Mouse (Mus musculus) bone marrow, adult 2 months (tissue): ENCODE results near the gene Rif1. TPM values are rescaled to one million over a fixed set of nuclear protein-coding genes. Genes with fewer than 3 reads are reported as not detected.

Experiments
- H3K27ac ChIP-seq: fragments of 200-500 bp; 2 replicates; pipeline ENCODE4 v1.5.1; 2012; ENCODE audit warnings: low read depth, mild to moderate bottlenecking, control low read depth, inconsistent platforms, low read length; ENCODE audit not compliant: control insufficient read depth, poor library complexity, insufficient read depth
- H3K4me1 ChIP-seq: fragments of 200-500 bp; 2 replicates; pipeline ENCODE4 v1.6.1; 2011; ENCODE audit warnings: low read length; ENCODE audit not compliant: control insufficient read depth, insufficient read depth
- H3K4me3 ChIP-seq: fragments of 200-500 bp; replicated peaks from 2 replicates; pipeline ENCODE3; 2011; ENCODE audit warnings: mild to moderate bottlenecking, low read depth, low read length, control low read depth; ENCODE audit not compliant: control insufficient read depth
- CTCF ChIP-seq: fragments of 200-500 bp; IDR thresholded peaks from 2 replicates; pipeline ENCODE4 v1.5.1; 2011; ENCODE audit warnings: low read length, control low read depth; ENCODE audit not compliant: control insufficient read depth, insufficient read depth
- POLR2A ChIP-seq: fragments of 200-500 bp; IDR thresholded peaks from 2 replicates; pipeline ENCODE4 v1.6.1; 2011; ENCODE audit warnings: low read depth, mild to moderate bottlenecking, control low read depth, low read length, borderline replicate concordance; ENCODE audit not compliant: control insufficient read depth
- WGBS: fragments of 180-500 bp; shearing (Covaris S2); methylation state at CpG from one replicate; pipeline ENCODE4 v1.1.7; 2018; 5-methylcytosine and 5-hydroxymethylcytosine counted together
- polyA plus RNA-seq: library from polyadenylated mRNA; stranded (reverse); fragments of >200 nt; gene quantifications from 2 replicates; pipeline ENCODE4 v1.2.4, GENCODE M21; 2011; ENCODE audit warnings: low replicate concordance; ENCODE audit not compliant: missing spikeins, insufficient read depth, insufficient read length

Rif1 gene
- polyA plus RNA-seq, 1 experiment, result 15.2 TPM

DNA sequence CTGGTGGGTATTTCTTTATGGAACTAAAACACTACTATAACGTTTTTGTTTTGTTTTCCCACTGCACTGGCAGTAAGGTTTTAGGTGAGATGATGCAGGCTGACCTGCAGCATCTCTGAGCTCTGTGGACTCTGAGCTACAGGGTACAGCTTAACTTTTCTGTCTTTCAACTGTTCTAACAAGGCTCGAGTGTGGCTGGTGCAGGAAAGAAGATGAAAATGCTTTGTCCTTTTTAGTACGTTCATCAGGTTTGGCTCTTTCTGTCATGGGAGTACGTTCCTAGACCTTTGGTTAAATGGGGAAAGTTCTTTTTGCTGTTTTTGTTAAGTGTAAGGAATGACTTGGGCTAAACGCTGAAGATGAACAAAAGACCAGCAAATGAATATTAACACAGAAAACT lies 34.1 kb upstream of the Rif1 start:
- Histone ChIP-seq H3K4me3 (no peak overlapping the region), H3K27ac (no peak overlapping the region), H3K4me1 (no peaks in the 10 kb centered on the region; the same call in 1 of the 2 replicates)
- 51% methylated on average over 5 of the region's 5 CpGs for WGBS
- TF ChIP-seq CTCF (no peak), POLR2A (no peak)

DNA sequence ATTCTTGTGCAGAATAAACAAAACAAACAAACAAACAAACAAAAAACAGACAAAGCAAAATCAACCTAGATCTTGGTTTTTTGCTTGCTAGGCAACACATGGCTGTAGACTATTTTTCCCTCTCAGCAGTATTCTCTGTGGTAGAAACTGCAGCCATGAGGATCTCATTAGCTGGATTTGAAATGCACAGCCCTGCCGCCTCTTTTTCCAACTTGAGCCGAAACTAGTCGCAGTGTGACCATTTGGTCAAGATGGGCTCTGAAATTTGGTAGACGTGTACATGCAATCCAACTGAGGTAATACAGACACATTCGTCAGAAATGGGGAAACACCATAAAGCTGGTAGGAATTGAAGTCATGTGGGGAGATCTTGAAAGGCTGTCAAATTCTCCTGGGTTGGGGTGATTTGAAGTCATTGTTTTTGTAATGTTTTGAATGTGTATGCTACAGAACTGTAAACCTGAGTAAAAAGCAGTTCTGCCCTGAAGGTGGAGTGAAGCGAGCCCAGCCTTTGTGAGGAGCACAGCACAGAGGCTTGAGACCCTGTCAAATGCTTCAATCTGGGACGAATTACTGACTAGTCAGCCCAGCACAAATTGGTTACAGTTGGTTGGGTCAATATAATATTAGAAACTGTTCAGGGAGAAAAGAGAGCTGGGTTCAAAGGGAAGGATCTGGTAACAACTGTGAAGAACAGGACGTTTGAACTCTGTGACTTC lies 33.4 kb upstream of the Rif1 start:
- TF ChIP-seq POLR2A (no peak), CTCF (no peak)
- 66% methylated on average over 8 of the region's 8 CpGs for WGBS

DNA sequence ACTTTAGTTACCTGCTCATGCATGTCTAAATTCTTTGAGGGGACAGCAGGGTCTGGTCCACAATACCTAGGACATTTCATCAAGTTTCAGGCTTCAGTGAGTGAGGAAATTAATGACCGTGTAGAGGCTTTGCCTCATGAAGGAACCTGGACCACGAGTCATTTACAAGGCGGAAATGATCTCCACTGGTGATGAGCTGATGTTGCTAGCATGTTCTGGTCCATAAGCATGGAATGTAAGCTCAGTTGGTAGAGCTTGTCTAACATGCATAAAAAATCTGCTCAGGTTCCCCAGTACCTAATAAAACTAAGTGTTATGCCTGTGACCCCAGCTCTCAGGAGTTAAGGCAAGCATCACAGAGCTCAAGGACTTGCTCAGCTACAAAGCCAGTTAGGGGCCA lies 30.5 kb upstream of the Rif1 start:
- no peak overlapping the region for H3K27ac ChIP-seq
- WGBS, result 76% methylated on average over 3 of the region's 3 CpGs
- no peaks in the 10 kb centered on the region for H3K4me1 ChIP-seq
- TF ChIP-seq POLR2A (no peak), CTCF (no peak)
- no peak overlapping the region for H3K4me3 ChIP-seq

More for the DNA sequence above, 33.4 kb upstream of the Rif1 start:
- Histone ChIP-seq H3K4me1 (no peaks in the 10 kb centered on the region; the same call in 1 of the 2 replicates), H3K4me3 (no peak overlapping the region), H3K27ac (no peak overlapping the region)

DNA sequence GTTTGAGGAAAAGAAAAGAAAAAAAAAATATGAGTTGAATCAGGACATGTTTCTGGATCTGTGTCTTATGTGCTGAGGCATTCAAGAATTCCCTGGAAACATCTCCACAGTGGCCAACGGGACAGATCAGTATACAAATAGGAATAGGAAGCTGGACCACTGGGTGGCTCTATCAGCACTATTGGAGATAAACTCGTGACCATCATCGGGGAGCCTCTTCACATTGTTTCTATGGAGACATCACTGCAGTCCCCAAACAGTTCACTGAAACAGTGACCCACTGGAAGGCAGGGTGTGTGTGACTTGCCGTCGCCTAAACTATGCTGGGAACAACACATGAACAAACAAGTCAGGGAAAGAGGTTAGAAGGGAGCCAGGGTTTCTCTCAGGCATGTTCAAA lies 29.9 kb upstream of the Rif1 start:
- H3K4me1 ChIP-seq, result no peaks in the 10 kb centered on the region
- TF ChIP-seq CTCF (no peak), POLR2A (no peak)
- no peak overlapping the region for H3K27ac ChIP-seq
- WGBS, result 81% methylated on average over 5 of the region's 5 CpGs
- H3K4me3 ChIP-seq, result no peak overlapping the region

DNA sequence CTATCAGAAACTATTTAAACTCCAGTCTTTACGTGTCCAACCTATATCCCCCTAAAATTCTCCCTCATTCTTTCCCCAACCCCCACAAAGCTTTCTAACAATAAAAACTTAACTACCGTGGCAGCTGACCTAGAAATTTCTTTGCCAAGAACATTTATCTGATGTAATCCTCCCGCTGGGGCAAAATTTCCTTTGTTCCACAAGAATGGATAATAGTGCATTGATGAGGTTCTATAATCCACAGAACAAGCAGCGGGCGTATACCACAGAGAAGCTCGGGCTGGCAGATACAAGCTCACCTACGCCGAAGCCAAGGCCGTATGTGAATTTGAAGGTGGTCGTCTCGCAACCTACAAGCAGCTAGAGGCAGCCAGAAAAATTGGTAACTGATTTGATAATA lies 29.1 kb upstream of the Rif1 start:
- TF ChIP-seq POLR2A (no peak), CTCF (no peak)
- Histone ChIP-seq H3K4me1 (no peaks in the 10 kb centered on the region), H3K4me3 (no peak overlapping the region), H3K27ac (no peak overlapping the region)
- 82% methylated on average over 11 of the region's 11 CpGs for WGBS

DNA sequence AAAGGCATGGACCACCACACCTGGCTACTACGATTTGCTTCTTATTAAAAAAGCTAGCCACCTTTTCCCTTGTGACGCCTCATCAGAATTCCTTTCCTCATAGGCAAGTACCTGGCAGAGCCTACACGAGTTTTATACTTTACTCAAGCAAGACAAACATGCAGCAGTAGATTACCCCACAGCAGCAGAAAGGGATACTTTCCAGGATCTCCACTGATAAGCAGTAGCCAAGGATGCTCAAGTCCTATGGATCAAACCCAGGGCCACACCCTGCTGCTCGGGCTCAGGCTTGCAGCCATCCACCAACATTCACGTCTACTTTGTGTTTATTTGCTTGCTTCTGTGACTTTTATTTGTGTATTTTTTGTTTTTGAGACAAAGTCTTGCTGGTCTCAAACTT lies 26.6 kb upstream of the Rif1 start:
- H3K27ac ChIP-seq, result no peak overlapping the region
- 77% methylated on average over 5 of the region's 5 CpGs for WGBS

DNA sequence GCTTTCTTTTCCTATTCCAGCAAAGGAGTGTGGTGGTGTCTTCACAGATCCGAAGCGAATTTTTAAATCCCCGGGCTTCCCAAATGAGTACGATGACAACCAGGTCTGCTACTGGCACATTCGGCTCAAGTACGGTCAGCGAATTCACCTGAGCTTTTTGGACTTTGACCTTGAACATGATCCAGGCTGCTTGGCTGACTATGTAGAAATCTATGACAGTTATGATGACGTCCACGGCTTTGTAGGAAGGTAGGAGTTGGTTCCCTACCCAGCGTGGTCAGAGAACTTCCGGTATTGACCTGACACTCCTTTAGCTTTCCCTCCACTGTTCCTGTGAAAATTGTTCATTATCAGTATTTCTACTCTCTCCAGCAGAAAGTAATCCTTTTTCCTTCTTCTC lies 21.8 kb upstream of the Rif1 start:
- Histone ChIP-seq H3K27ac (no peak overlapping the region), H3K4me3 (no peak overlapping the region), H3K4me1 (no peaks in the 10 kb centered on the region)
- 80% methylated on average over 11 of the region's 11 CpGs for WGBS
- no peak for TF ChIP-seq POLR2A
- no peak for TF ChIP-seq CTCF

More for the DNA sequence above, 26.6 kb upstream of the Rif1 start:
- no peak overlapping the region for H3K4me3 ChIP-seq
- TF ChIP-seq CTCF (no peak), POLR2A (no peak)
- no peaks in the 10 kb centered on the region for H3K4me1 ChIP-seq

DNA sequence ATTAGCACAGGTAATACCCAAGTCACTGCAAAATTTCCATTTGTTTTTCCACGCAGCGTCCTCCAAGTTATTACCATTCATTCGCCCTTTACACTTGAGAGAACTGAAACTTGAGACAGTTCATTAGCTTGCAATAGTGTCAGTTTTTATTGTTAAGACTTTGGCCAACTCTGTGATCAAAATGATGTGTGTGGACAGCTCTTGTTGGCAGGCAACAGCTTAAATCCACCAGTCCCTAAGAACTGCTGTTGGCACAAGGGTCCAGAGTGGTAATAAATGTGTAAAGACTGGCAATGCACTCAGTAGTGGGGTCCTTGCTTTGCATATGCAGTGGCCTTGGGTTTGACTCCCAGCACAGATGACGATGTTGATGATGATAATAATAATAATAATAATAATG lies 20.3 kb upstream of the Rif1 start:
- WGBS, result 78% methylated on average over 4 of the region's 4 CpGs
- Histone ChIP-seq H3K27ac (no peak overlapping the region), H3K4me1 (no peaks in the 10 kb centered on the region), H3K4me3 (no peak overlapping the region)
- no peak for TF ChIP-seq CTCF

DNA sequence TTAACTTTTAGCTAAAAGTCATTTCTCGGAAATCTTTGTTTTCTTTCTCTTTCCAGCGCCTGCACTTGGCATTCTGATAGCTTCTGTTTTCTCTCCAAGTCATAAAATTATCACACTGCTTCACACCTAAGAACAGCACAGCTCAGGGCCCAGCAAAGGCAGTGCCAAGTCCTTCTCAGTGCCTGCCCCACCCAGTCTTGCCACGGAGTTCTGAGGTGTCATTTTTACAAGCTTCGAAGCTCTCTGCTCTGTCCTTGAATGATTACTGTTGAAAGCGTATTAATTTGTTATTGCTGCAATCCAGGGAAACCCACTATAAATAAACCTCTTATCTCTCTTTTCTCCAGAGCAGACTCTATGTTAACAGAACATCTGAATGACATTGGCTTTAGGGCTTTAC lies 19.1 kb upstream of the Rif1 start:
- Histone ChIP-seq H3K4me1 (no peaks in the 10 kb centered on the region), H3K27ac (no peak overlapping the region), H3K4me3 (no peak overlapping the region)
- WGBS, result 61% methylated on average over 5 of the region's 5 CpGs
- TF ChIP-seq CTCF (no peak), POLR2A (no peak)
